Mouse (Mus musculus): Measurements from ENCODE around the gene H2afv.

DNA sequence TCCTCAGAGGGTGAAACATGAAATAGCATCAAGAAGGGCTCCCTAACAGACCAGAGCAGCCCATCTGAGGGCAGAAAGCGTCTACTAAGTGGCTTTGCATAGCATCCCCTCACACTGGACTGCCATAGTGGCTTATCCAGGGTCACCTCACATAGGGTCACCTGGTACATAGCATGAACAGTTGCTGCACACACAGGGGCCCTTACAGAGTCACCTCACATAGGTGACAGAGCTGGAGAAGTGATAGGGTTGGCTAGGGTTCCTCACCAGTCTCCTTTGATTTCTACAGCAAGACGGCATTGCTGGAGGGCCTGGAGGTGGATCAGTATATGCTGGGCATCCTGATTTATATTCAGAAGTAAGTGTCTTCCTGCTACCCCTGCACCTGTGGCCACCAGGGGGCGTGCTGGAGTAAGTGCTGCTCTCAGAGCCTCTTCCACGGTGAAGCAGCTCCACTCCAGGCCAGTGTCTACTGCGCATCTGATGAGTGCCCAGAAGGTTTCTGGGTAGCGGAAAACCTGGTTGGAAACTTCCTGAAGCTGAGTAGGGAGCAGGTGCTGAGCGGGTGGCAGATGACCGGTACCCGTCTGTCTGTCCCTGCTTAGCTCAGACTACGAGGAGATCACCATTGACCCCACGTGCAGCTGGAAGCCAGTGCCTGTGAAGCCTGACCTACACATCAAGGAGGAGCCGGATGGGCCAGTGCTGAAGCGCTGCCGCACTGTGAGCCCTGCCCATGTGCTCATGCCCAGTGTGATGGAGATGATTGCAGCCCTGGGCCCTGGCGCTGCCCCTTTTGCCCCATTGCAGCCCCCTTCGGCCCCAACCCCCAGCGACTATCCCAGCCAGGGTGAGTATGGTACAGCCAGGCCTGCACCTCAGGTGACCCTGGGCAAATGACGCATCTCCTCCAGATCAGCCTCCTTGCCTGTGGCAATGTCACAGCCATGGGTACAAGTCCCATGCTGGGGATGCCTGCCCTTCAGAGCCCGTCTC, 41.4 kb downstream of the H2afv start:
- peak; percentile 88 for TF ChIP-seq CTCF (IDR thresholded peaks at IDR 0.05; ENCODE audit: low read depth, low read length)
- no peak for TF ChIP-seq TAL1 (conservative IDR thresholded peaks at IDR 0.05; ENCODE audit: low read depth, low read length)
- TF ChIP-seq GATA1 (IDR thresholded peaks at IDR 0.05; ENCODE audit: borderline replicate concordance, low read length) = no peak

Data from G1E (cell line).